Mouse (Mus musculus) intestine, embryonic 16.5 days (tissue): ENCODE results near the gene Slc39a11. TPM values are rescaled to one million over a fixed set of nuclear protein-coding genes. Genes with fewer than 3 reads are reported as not detected.
A peak's percentile ranks its signal among the peaks of the same experiment; 100 is the strongest.

Experiments used
- ATAC-seq: fragments of 200-750 bp; cut with Nextera tagmentation; 2 replicates; pipeline ENCODE4 v1.8.0; 2017; ENCODE audit warnings: moderate TSS enrichment, moderate library complexity
- H3K27ac ChIP-seq: fragments of 300-500 bp; sonication (generic); 2 replicates; pipeline ENCODE4 v1.5.1; 2014; ENCODE audit warnings: mild to moderate bottlenecking, low read length
- H3K27me3 ChIP-seq: fragments of 300-500 bp; sonication (generic); replicated peaks from 2 replicates; pipeline ENCODE4 v1.6.1; 2014; ENCODE audit warnings: low read length, control low read depth, mixed read lengths; ENCODE audit not compliant: control insufficient read depth, insufficient read depth
- H3K36me3 ChIP-seq: fragments of 300-500 bp; sonication (generic); 2 replicates; pipeline ENCODE4 v1.6.1; 2014; ENCODE audit warnings: low read length, control low read depth; ENCODE audit not compliant: control insufficient read depth, insufficient read depth
- H3K4me1 ChIP-seq: fragments of 300-500 bp; sonication (generic); 2 replicates; pipeline ENCODE4 v1.6.1; 2014; ENCODE audit warnings: low read length, control low read depth, mixed read lengths; ENCODE audit not compliant: control insufficient read depth, insufficient read depth
- H3K4me2 ChIP-seq: fragments of 300-500 bp; sonication (generic); 2 replicates; pipeline ENCODE4 v1.6.1; 2014; ENCODE audit warnings: low read depth, low read length, control low read depth
- H3K4me3 ChIP-seq: fragments of 300-500 bp; sonication (generic); 2 replicates; pipeline ENCODE4 v1.5.1; 2014; ENCODE audit warnings: mild to moderate bottlenecking, low read length
- H3K9ac ChIP-seq: fragments of 300-500 bp; sonication (generic); 2 replicates; pipeline ENCODE4 v1.6.1; 2014; ENCODE audit warnings: low read depth, low read length
- H3K9me3 ChIP-seq: fragments of 300-500 bp; sonication (generic); 2 replicates; pipeline ENCODE4 v1.6.1; 2016; ENCODE audit warnings: low read length, control low read depth; ENCODE audit not compliant: control insufficient read depth
- WGBS: fragments of 180-500 bp; shearing (Covaris S2); extraction: QIAGEN DNeasy Blood & Tissue Kit; methylation state at CpG from one replicate; pipeline ENCODE4 v1.1.7; 2014; 5-methylcytosine and 5-hydroxymethylcytosine counted together
- polyA plus RNA-seq: library from polyadenylated mRNA; unstranded; fragments of >200 nt; fragmentation: Nextera tagmentation; extraction: Ambion mirVana; gene quantifications from 2 replicates; pipeline ENCODE4 v1.2.1, GENCODE M21; 2015

Slc39a11 gene
- polyA plus RNA-seq, 1 experiment from 2014 or later = 52.8 TPM

DNA sequence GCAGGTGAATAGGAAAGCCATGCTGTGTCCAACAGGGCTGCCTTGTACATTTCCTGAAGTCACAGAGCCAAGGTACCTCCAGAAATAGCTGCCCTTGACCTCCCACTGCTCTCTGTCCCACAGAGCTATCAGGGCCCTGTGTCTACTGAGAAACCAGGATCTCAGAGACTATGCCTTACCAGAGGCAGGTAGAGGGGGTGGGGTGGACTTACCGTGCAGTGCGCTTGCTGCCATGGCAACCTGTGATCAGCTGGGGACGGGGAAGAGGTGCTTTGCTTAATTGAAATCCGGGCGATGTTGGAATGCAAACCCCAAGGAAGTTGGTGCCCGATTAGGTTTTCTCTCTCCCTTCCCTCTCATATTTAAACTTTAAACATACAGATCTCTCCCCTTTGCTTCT is 260.2 kb downstream of the Slc39a11 start:
- no peak overlapping the region for H3K4me2 ChIP-seq
- H3K36me3 ChIP-seq = no peaks in the 10 kb centered on the region
- H3K4me3 ChIP-seq = no peak overlapping the region
- ATAC-seq = no peak
- H3K4me1 ChIP-seq = no peaks in the 10 kb centered on the region
- 42% methylated on average over 6 of the region's 6 CpGs for WGBS
- no peak overlapping the region for H3K9ac ChIP-seq
- no peaks in the 10 kb centered on the region for H3K27me3 ChIP-seq
- H3K27ac ChIP-seq = no peak overlapping the region
- H3K9me3 ChIP-seq = no peaks in the 10 kb centered on the region

DNA sequence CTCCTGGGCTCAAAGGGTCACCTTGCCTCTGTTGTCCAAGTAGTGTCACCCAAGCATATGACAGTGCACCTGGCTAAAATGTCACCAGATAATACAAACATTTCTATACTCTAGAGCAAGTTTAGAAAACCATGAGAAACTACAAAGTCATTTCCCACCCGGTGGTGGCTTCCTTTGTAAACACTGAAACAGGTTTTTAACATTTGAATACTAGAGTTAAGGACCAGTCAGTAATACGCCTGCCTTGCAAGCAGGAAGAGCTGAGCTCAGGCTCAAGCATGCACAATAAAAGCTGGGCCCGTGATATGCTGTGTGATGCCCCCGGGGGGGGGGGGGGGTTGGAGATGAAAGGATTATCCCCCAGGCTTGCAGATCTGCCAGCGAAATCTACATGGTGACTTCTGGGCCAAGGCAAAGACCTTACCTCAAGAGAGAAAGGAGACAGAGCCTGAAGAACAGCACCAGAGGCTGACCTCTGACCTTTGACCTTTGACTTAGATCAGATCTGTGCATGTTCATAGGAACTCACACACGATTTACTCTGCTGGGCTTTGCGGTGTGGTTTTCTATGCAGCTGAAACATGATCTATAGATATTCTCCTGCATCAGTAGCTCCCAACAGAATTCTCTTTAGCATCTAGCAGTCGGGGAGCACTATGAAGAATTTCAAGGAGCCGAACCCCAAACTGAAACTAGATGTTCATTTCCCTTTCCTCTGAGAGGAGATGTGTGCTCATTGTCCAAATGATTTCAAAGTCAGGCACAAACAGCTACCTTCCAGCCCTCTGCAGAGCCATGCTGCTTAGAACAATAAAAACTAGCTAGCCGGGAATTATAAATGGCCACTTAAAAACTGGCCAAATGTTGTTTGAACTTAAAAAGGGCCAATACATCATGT is 267.0 kb downstream of the Slc39a11 start:
- H3K4me3 ChIP-seq = no peak overlapping the region
- WGBS = 36% methylated on average over 10 of the region's 10 CpGs
- H3K9ac ChIP-seq = no peak overlapping the region
- peaks cover 10% of the 10 kb centered on the region; the same call in 1 of the 2 replicates for H3K4me1 ChIP-seq
- ATAC-seq = no peak
- no peaks in the 10 kb centered on the region for H3K9me3 ChIP-seq
- no peaks in the 10 kb centered on the region for H3K27me3 ChIP-seq
- no peak overlapping the region for H3K4me2 ChIP-seq
- no peak overlapping the region for H3K27ac ChIP-seq
- no peaks in the 10 kb centered on the region for H3K36me3 ChIP-seq

DNA sequence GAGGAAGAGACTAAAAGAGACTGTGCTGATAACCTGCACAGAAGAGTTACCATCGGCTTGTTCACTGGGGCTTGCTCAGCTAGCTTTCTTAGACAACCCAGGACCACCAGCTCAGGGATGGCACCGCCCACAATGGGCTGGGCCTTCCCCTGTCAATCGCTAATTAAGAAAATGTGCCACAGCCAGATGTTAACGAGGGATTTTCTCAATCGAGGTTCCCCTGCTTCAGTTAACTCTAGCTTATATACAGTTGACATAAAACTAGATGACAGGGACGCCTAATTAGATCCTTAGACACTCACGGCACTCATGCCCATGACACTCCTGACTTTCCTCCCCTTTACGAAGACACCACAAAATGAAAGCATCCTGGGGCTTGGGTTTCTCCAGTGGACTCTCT is 268.3 kb downstream of the Slc39a11 start:
- Histone ChIP-seq H3K4me1 (peaks cover 11% of the 10 kb centered on the region; the same call in 1 of the 2 replicates), H3K27ac (no peak overlapping the region), H3K36me3 (no peaks in the 10 kb centered on the region), H3K27me3 (no peaks in the 10 kb centered on the region), H3K4me2 (no peak overlapping the region), H3K9me3 (no peaks in the 10 kb centered on the region), H3K9ac (no peak overlapping the region), H3K4me3 (no peak overlapping the region)
- ATAC-seq = no peak
- 82% methylated on average over 8 of the region's 8 CpGs for WGBS

DNA sequence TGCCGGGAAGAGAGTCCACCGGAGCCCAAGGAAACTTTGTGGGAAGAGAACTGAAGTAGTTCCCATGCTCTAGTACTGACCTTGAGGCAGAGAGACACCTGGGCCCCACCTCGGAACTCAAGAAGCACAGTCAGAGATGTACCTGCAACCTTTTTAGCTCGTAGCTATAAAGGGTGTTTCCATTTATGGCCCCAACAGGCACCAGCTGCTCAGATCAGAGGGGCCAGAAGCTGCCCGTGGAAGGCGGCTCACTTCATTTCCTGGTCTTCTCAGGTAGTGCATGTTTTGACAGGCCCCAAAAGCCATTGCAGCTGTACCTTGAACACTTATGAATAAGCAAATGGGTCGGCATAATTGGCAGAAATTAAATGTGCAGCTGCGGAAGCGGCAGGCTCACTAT is 271.0 kb downstream of the Slc39a11 start:
- H3K27me3 ChIP-seq = no peaks in the 10 kb centered on the region
- no peak overlapping the region for H3K4me3 ChIP-seq
- peak; percentile 88 for ATAC-seq
- H3K36me3 ChIP-seq = no peaks in the 10 kb centered on the region
- H3K4me2 ChIP-seq = no peak overlapping the region
- H3K9ac ChIP-seq = 0 out of 2 replicates have a peak overlapping the region, but pooled peaks have one; percentile 16
- 58% methylated on average over 9 of the region's 9 CpGs for WGBS
- peaks cover 11% of the 10 kb centered on the region; the same call in 1 of the 2 replicates for H3K4me1 ChIP-seq
- no peaks in the 10 kb centered on the region for H3K9me3 ChIP-seq
- peak overlapping the region; percentile 43; the same call in 1 of the 2 replicates for H3K27ac ChIP-seq

DNA sequence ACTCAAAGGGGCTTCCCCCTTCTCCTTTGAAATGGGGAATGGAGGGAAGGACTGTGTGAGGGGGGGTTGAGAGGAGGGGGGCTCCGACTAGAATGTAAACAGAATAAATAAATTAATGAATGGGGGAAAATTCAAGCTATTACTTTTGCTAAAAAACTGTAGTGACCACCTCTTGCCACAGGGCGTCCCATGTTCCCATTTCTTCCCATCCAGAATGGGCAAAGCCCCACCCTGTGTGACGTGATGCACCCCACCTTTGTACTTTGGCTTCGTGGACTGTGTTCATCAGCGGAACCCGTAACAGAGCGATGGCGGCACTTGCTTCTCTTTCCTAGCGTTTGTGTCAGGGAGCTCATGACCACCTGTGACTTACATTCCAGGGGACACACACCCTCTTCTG is 273.8 kb downstream of the Slc39a11 start:
- no peak for ATAC-seq
- Histone ChIP-seq H3K27me3 (no peaks in the 10 kb centered on the region), H3K4me1 (0 out of 2 replicates have a peak, but pooled peaks cover 8% of the 10 kb centered on the region), H3K36me3 (no peaks in the 10 kb centered on the region), H3K9me3 (no peaks in the 10 kb centered on the region), H3K4me2 (no peak overlapping the region), H3K27ac (no peak overlapping the region), H3K4me3 (no peak overlapping the region), H3K9ac (no peak overlapping the region)
- 79% methylated on average over 9 of the region's 9 CpGs for WGBS

DNA sequence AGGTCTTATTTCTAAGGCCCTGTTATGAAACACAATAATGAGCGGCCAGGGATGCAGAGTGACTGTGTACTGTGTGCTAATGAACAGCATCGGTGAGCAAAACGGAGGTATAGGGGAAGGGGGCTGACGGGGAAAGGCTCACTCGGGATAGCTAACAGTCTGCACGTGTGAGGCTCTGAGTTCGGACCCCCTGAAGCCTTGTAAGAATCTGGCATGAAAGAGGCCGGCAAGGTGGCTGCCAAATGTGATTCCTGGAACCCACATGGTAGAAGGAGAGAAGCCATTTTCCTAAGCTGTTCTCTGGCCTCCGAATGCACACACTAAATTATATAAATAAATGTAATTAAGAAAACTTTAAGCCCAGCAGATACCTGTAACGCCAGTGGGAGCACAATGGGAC is 276.0 kb downstream of the Slc39a11 start:
- Histone ChIP-seq H3K27ac (no peak overlapping the region), H3K4me3 (no peak overlapping the region), H3K27me3 (no peaks in the 10 kb centered on the region), H3K9me3 (no peaks in the 10 kb centered on the region), H3K36me3 (no peaks in the 10 kb centered on the region), H3K4me2 (no peak overlapping the region), H3K9ac (no peak overlapping the region), H3K4me1 (0 out of 2 replicates have a peak, but pooled peaks cover 8% of the 10 kb centered on the region)
- 91% methylated on average over 10 of the region's 10 CpGs for WGBS
- ATAC-seq = no peak

DNA sequence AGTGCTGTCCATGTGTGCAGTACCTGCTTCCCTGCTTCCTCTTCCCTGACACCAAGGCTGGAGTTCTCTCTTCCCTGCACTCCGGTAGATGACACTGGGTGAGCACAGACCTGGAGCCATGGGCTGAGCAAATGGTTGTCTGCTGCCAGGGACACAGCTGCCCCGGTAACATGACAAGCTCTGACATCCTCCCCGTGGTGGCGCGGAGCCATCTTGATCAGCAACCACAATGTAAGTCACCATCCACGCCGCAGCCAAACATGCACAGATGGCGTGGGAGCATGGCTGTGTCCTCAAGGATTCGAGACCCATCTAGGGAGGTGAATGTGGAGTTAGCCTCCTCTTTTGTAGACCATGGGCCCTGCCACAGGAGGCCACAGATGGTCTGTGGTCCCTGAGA is 276.5 kb downstream of the Slc39a11 start:
- no peaks in the 10 kb centered on the region for H3K9me3 ChIP-seq
- no peak overlapping the region for H3K27ac ChIP-seq
- 0 out of 2 replicates have a peak, but pooled peaks cover 2% of the 10 kb centered on the region for H3K4me1 ChIP-seq
- no peak for ATAC-seq
- H3K4me3 ChIP-seq = no peak overlapping the region
- no peak overlapping the region for H3K4me2 ChIP-seq
- no peak overlapping the region for H3K9ac ChIP-seq
- H3K36me3 ChIP-seq = no peaks in the 10 kb centered on the region
- WGBS = 95% methylated on average over 9 of the region's 9 CpGs
- no peaks in the 10 kb centered on the region for H3K27me3 ChIP-seq

DNA sequence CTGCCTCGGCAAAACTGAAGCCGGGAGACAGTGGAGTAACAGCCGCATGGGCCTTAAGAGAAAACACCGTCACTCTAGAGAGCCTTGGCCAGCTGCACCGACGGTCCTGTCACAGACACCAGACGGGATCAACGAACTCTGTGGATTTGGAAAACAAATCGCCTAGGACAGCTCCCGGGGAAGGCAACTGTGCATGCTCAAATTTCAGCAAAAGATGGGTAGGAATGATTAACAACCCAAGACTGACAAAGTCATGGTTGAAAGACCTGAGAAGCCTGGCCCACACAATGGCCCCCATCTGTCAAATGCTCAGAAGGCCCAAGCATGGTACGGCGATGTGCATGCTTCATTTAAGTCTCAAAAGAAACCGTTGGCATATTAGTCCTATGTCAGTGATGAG is 281.8 kb downstream of the Slc39a11 start:
- Histone ChIP-seq H3K27me3 (no peaks in the 10 kb centered on the region), H3K27ac (no peak overlapping the region), H3K4me1 (peaks cover 5% of the 10 kb centered on the region), H3K9ac (no peak overlapping the region), H3K4me3 (no peak overlapping the region), H3K9me3 (no peaks in the 10 kb centered on the region), H3K4me2 (no peak overlapping the region), H3K36me3 (no peaks in the 10 kb centered on the region)
- no peak for ATAC-seq
- 62% methylated on average over 13 of the region's 13 CpGs for WGBS

DNA sequence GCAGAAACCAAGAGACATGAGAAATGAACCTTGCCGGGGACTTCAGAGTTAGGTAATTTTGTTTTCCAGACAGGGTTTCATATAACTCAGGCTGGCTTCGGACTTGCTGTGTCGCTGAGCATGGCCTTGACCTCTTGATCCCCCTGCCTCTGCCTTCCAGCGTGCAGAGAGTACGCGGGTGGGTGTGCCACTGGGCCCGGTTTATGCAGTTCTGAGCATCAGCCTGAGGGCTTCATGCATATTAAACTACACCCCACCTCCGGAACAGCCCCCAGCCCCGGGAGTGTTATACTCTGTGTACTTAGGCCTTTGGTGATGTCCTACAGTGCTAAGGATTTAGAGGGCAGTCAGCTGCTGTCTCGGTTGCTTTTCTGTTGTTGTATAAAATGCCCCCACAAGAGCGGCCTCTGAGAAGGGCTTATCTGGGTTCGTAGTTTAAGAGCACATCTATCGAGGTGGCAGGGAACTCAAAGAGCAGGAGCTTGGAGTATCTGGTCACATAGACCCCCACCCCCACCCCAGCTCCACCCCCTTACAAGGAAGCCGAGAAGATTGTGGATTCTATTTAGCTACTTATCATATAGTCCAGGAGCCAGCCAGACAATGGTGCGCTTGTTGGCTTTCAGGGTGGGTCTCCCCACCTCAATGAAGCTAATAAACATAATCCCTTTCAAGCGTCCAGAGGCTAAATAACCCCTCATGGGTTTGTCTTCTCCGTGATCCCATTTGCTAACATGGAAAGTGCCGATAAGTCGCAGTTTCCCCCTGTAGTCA is 283.4 kb downstream of the Slc39a11 start:
- Histone ChIP-seq H3K4me2 (no peak overlapping the region), H3K9ac (no peak overlapping the region), H3K4me1 (peaks cover 5% of the 10 kb centered on the region), H3K27me3 (no peaks in the 10 kb centered on the region), H3K4me3 (no peak overlapping the region), H3K9me3 (no peaks in the 10 kb centered on the region), H3K36me3 (no peaks in the 10 kb centered on the region), H3K27ac (no peak overlapping the region)
- WGBS = 36% methylated on average over 19 of the region's 19 CpGs
- ATAC-seq = peak; percentile 83
